Mouse (Mus musculus) liver, embryonic 14.5 days (tissue): ENCODE measurements at regions not wholly inside any gene's neighbourhood (a gene's known extent, or its start where the extent isn't known, plus 50 kb on each side); places are given as distances from the start of the nearest gene placed in this dataset.

Source experiments
- CTCF ChIP-seq: IDR thresholded peaks from 2 replicates; pipeline ENCODE4 v1.5.1; 2016; ENCODE audit warnings: antibody characterized with exemption, low read depth, control low read depth
- EP300 ChIP-seq: IDR thresholded peaks from 2 replicates; pipeline ENCODE4 v1.6.1; 2016; ENCODE audit warnings: antibody characterized with exemption, low read depth

- no peak for TF ChIP-seq EP300
- TF ChIP-seq CTCF, result no peak
Observed at GRCm38 (mm10) chr14:105483352-105484083, 225.1 kb downstream of the Ndfip2 start.
